Mouse (Mus musculus) cerebellum, adult 9-10 months (tissue): ENCODE data around the gene Cdk13.

ENCODE experiments used
- DNase-seq: peaks from one replicate; pipeline ENCODE4 v3.0.0; 2022

Gene Cdk13

GRCm38 (mm10) chr13:17804909-17805613 lies at the start of gene Cdk13:
Gene Cdk13, minus strand, starts transcription at chr13:17805097.
- peak; percentile 98 for DNase-seq

GRCm38 (mm10) chr13:17843336-17843735 lies 38.4 kb upstream of the Cdk13 start:
- DNase-seq, result no peak

DNA sequence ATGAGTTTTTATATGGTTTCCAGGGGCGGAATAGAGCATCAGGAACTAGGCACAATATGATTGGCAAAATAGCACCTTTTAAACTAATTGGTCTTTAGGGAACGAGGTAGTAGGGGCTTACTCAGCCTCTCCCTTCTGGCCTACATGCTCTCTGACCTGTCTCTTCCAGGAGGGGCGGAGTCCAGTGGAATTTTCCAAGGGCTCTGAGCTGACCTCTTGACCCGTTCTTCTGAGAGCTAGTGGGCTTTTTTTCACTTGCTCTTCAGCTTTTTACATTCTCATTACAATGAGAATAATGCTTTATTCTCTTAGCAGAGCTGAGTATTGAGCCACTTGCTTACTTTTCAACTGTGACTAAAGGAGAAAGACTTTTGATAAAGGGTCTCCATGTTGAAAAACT lies 37.9 kb upstream of the Cdk13 start:
- DNase-seq, result no peak

GRCm38 (mm10) chr13:17839137-17839536 lies 34.2 kb upstream of the Cdk13 start:
- no peak for DNase-seq

DNA sequence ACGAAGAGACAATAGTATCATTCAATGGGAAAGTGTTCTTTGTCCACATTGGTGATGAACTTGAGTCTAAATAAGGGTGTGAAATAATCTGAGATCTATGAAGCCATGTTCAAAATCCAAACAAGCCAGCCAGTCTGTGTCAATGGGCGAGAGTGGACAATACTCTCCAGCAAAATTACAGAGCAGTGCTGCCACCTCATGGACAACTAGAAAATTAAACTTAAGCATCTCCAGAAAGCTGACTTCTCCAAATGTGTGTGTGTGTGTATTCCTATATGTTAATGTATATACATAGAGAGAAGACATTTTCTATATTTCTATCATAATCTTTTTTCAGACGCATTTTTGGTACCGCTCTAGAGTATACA lies 33.6 kb upstream of the Cdk13 start:
- DNase-seq, result peak; percentile 35

DNA sequence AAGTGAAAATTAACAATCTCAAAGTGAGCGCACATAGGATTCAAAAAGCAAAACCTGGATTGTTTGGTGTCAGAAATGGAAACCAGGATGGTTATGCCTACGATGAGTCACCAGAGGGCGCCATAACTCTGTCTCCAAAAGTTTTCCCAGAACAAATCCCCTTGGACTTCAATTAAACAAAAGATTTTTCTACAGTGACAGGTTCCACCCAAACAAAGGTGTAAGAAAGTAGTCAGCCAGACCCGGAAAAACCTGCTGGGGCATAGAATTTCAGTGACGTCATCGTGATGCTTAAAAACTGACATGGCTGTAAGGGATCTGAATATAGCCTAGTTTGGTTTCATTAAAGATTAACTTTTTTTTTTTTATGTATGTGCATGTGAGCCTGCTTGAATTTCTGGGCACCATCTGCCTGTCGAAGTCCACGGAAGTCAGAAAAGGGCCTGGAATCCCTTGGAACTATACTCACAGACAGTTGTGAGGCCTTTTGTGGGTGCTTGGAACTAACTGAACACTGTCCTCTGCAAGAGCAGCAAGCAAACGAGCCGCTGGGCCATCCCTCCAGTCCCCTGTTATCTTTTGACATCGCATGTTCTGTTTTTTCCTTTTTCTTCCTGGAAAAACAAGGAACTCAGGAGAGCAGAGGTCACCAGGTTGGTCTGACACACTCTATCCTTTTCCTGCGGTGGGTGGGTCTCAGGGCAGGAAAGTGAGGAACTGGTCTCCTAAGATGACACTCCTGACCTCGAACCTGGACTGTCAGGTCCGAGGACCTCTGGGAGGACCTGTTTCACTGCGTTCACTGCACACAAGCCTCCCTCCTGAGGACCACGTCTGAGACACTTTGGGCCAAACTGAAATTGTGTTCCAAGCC lies 33.0 kb upstream of the Cdk13 start:
- peak; percentile 30 for DNase-seq

DNA sequence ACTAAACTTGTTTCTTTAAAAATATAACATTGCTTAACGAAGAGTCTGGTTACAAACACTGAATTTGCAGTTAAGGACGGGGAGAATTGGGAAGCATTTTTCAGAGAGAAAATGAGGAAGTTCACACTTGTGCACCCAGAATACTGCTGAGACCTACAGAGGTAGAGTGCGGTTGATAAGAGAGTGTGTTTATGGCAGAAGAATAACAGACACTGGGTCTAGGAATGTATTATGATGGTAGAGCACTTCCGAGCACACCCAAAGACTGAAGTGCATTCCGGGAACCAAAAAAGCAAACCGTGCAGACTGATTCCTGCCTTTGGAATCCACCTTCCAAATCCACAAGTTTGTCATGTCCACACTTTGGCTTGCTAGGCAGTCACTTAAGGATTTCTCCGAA lies 31.9 kb upstream of the Cdk13 start:
- DNase-seq, result no peak

GRCm38 (mm10) chr13:17832940-17833339 lies 28.0 kb upstream of the Cdk13 start:
- no peak for DNase-seq

DNA sequence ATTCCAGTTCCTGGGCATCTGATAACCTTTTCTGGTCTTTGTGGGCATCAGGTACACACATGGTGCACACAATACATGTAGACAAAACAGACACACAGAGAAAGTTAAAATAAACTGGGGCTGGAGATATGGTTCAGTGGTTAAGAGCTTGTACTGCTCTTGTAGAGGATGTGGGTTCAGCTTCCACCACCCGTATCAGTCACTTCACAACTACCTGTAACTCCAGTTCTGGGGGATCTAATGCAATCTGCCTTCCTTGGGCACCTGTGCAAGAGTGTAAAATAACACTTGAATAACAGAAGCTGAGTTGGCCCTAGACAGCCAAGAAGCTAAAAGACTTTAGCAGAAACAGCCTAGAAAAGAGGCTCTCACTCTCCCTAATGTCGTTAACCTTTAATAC lies 12.3 kb upstream of the Cdk13 start:
- no peak for DNase-seq

DNA sequence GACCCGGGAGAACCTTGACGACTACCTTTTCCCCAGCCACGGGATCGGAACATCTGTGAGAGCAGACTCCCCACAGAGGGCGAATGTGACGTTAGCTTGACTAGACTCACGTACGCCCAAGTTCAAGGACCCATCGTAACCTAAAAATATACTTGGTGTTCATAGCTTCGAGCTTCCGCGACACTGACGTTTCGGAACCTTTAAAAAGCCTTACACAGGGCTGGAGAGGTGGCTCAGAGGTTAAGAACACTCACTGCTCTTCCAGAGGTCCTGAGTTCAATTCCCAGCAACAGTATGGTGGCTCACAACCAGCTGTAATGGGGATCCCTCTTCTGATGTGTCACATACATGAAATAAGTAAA lies 698 bp upstream of the Cdk13 start:
- DNase-seq, result no peak

DNA sequence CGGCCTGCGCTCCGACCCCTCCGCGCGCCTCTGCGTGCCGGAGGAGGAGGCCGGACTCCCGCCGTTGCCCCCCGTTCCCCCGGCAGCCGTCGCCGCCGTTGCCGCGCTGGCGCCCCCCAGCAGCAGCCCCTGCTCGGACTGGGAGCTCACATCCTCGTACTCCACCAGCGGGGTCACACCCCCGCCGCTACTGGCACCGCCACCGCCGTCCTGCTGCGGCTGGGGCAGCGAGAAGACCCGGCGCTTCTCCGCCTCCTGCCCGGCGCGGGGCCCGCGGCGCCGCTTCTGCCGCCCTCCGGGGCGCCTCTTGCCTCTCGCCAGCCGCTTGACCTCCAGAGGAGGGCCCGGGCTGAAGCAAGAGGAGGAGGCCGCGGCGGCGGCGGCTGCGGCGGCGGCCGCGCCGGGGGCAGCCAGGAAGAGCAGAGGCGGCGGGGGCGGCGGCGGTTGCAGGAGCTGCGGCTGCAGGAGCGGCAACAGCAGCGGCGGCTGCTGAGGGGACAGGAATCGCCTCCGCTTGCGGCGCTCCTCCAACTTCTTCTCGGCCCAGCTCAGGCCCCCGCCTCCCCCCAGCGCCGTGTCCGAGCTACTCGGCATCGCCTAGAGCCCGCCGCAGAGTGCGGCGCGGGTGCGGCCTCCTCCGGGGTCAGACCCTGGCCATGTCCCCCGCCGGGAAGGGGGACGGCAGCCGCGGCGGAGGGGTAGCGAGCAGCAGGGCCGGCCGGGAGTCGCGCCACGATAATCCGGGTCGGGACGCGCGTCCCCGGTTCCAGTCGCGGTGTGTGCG lies 647 bp downstream of the Cdk13 start:
- DNase-seq, result peak; percentile 66

GRCm38 (mm10) chr13:17803331-17804057 lies 1.4 kb downstream of the Cdk13 start:
- DNase-seq, result peak; percentile 62

DNA sequence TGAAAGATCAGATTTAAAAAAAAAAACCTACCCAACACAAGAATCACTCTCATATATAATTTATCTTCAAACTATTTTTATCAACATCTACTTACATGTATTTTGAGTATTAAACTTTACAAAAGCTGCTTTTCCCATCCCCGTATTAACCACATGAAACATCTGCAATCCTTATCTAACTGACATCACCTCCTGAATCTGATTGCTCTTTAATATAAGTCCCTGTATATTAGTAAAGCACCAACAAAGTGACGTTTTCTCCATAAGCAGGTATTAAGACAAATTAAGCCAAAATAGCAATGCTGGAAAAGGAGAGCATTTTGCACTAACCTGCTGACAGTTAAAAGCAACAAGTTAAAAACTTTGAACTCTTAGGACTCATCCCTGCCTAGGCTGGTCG lies 2.0 kb downstream of the Cdk13 start:
- DNase-seq, result no peak

DNA sequence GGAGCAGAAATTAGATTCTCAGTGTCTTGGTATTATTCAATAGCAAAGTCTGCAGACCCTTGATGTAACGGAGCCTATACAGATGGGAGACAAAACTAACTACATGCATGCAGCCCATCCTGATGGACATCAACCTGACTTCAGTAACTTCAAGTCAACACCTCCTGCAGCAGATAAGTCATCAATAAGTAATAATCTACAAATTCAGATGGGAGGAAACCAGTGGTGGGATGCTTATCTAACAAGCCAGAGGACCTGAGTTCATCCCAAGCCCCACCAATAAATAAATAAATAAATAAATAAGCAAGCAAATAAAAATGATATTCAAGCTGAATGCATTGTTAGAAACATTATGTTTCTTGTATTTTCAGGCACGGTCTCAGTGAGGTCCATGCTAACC lies 5.2 kb downstream of the Cdk13 start:
- no peak for DNase-seq

GRCm38 (mm10) chr13:17795757-17796456 lies 9.0 kb downstream of the Cdk13 start:
- DNase-seq, result no peak

GRCm38 (mm10) chr13:17783643-17784042 lies 21.3 kb downstream of the Cdk13 start:
- no peak for DNase-seq

GRCm38 (mm10) chr13:17779923-17780322 lies 25.0 kb downstream of the Cdk13 start:
- DNase-seq, result no peak

DNA sequence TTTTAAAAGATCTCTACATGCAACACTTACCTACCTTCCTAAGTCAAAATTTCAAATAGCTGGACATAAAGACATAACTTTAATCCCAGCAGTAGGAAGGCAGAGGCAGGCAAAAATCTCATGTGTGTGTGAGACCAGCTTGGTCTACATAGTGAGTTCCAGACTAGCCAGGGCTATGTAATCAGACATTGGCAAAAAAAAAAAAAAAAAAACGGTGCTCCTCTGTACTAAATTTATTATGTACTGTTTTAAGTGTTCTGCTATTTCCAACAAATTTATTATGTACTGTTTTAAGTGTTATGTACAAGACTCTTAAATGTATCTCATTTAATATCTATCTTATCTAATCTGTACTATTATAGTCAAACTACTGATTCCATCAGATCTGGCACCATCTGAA lies 28.6 kb downstream of the Cdk13 start:
- DNase-seq, result no peak

- no peak for DNase-seq
These were observed 29.5 kb downstream of the Cdk13 start for GRCm38 (mm10) chr13:17775364-17775763.

DNA sequence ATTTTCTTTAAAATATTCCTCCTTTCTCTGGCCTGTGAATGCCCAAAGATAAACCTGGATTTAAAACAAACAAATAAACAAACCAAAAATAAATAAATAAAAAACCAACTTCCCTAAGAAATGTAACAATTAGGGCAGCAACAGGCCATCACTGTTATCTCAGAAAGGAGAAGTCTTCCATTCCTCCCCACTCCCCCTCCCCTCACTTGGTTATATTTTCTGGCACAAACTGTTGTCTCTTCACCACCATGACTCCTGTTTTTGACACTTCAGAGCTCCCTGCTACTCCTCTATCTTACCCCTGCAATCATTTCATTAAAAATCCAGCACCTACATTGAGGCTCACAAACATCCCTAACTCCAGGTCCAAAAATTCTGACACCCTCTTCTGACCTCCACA lies 31.8 kb downstream of the Cdk13 start:
- DNase-seq, result no peak

- no peak for DNase-seq
These were observed 32.3 kb downstream of the Cdk13 start for GRCm38 (mm10) chr13:17772574-17772973.

DNA sequence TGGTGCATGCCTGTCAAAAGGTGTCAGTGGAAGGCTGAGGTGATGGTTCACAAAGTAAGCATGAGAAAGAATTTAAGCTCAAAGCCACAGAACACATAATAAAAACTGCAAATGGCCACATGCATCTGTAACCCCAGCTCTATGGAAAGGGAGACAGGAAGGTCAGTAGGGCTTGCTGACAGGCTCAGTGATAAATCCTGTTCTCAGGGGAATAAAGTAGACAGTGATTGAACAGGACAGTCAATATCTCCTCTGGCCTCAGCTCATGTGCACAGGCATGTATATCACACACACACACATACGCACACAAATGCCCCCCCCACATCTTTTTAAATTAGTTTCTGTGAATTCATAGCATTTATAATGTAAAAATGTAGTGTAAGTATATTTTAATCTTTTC lies 42.5 kb downstream of the Cdk13 start:
- no peak for DNase-seq
